Mouse (Mus musculus): ENCODE measurements at regions not wholly inside any gene's neighbourhood (a gene's known extent, or its start where the extent isn't known, plus 50 kb on each side); places are given as distances from the start of the nearest gene placed in this dataset.

GRCm38 (mm10) chr3:52842866-52843425 is 174.1 kb downstream of the Cog6 start:
- TF ChIP-seq POLR2A (IDR thresholded peaks at IDR 0.05; ENCODE audit: insufficient read depth, low read depth, low read length), result no peak
- TF ChIP-seq CTCF (IDR thresholded peaks at IDR 0.05), result no peak
- TF ChIP-seq EP300 (IDR thresholded peaks at IDR 0.05; ENCODE audit: insufficient read depth, low read depth, low read length), result no peak
